Mouse (Mus musculus) gastrocnemius, postnatal 25 days (tissue): Measurements from ENCODE around the gene Ebf1. TPM values are rescaled to one million over a fixed set of nuclear protein-coding genes. Genes with fewer than 3 reads are reported as not detected.

Source experiments
- DNase-seq: peaks from one replicate; pipeline ENCODE4 v3.0.0; 2022
- total RNA-seq, 2 experiments: library from RNA; stranded (reverse); gene quantifications; 1 replicate in 1 of 2; 2 replicates in 1 of 2; pipeline ENCODE4 v1.2.3; 2021

The Ebf1 gene
- total RNA-seq, 2 experiments from 2014 or later, result 9.3 to 14.0 TPM

- DNase-seq, result no peak
Observed at GRCm38 (mm10) chr11:44740278-44741041, 123.3 kb downstream of the Ebf1 start.

DNA sequence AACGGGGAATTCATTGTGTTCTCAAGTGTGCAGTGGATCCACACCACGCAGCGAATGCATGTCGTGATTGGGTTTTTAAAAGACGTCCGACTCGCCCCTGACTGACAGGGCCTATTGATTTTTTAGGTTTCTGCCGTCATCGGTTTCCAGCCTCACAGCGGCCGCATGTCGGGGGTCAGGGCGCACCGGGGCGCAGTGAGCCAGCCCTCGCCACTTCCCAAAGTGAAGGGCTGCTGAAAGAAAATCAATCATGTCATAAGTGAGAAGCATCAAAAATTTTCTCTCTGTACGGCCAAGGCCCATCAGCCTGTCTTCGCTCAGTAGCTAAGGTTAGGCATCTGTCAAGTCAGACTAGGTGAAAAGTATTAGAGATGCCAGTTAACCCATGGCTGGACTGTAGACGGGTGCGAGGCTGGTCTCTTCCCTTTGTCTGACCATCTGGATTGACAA is 124.0 kb downstream of the Ebf1 start:
- no peak for DNase-seq

GRCm38 (mm10) chr11:44744446-44744845 is 127.3 kb downstream of the Ebf1 start:
- DNase-seq, result no peak

GRCm38 (mm10) chr11:44745946-44746345 is 128.8 kb downstream of the Ebf1 start:
- DNase-seq, result no peak

GRCm38 (mm10) chr11:44746731-44747130 is 129.6 kb downstream of the Ebf1 start:
- DNase-seq, result no peak

GRCm38 (mm10) chr11:44749309-44749708 is 132.2 kb downstream of the Ebf1 start:
- no peak for DNase-seq

DNA sequence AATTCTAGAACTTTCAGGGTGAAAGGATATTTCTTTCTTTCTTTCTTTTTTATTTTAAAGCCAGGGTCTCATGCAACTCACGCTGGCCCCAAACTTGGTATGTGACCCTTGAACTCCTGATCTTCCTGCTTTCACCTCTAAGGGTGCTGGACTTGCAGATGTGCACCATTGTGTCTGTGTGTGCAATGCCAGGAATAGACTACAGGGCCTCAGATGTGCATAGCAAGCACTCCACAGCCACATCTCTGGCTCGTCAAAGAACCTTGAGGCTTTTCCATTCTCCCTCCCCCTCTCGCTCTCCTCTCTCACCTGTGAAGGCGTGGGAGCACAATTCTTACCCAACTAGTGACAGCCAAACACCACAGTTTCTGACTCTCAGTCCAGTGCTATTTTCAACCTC is 137.2 kb downstream of the Ebf1 start:
- no peak for DNase-seq

GRCm38 (mm10) chr11:44756321-44756720 is 139.2 kb downstream of the Ebf1 start:
- DNase-seq, result no peak

- no peak for DNase-seq
Observed at GRCm38 (mm10) chr11:44758857-44759256, 141.7 kb downstream of the Ebf1 start.

- no peak for DNase-seq
Observed at GRCm38 (mm10) chr11:44761128-44761996, 144.2 kb downstream of the Ebf1 start.

- DNase-seq, result no peak
Observed at GRCm38 (mm10) chr11:44763992-44764835, 147.1 kb downstream of the Ebf1 start.

DNA sequence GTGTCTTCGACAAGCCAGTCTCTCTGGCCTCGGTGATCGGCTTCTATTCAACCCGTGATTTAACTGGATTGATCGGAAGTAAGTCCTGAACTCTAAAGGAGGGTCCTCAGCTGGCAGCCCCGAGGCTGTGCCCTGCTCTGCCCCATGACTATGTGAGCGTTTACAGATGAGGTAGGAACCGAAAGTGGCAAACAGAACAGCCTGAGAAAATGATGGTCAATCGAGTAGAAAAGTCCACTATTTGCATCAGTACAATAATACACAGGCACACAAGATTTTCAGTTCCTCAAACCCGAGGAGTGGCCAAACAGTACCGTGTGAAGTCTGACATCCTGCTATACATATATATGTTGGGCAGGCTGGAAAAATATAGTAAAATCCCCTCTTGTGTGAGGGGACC is 147.9 kb downstream of the Ebf1 start:
- no peak for DNase-seq

- no peak for DNase-seq
Observed at GRCm38 (mm10) chr11:44766246-44766645, 149.1 kb downstream of the Ebf1 start.

GRCm38 (mm10) chr11:44767322-44767721 is 150.2 kb downstream of the Ebf1 start:
- no peak for DNase-seq

- DNase-seq, result no peak
Observed at GRCm38 (mm10) chr11:44768346-44768745, 151.2 kb downstream of the Ebf1 start.

DNA sequence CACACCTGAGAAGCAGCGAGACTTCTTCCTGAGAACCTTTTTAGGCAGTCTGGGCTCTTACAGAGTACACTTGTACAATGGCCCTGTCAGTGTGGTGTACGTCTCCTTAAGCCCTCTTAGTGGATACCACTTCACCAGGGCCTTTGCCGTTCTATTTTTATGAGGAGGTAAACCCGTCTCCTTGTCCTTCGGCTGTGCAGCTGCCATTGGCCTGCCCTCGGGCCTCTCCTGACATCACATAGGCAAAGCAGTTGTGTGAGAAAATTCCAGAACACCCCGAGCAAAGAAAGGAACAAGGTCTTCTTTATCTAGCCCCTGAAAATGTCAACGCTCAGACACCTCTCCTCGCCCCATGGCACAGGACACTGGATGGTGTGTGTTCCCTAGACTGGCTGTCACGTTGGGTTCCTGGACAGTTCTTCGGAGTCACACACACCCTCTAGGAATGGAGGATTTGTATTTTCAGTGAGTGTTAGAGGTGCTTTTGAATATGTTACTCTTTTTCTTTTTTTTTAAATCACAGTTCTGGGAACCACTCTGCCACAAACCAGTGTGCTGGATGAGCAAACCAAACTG is 154.0 kb downstream of the Ebf1 start:
- no peak for DNase-seq

GRCm38 (mm10) chr11:44774411-44774810 is 157.3 kb downstream of the Ebf1 start:
- DNase-seq, result no peak

GRCm38 (mm10) chr11:44775549-44775948 is 158.4 kb downstream of the Ebf1 start:
- no peak for DNase-seq

- no peak for DNase-seq
Observed at GRCm38 (mm10) chr11:44776556-44776955, 159.4 kb downstream of the Ebf1 start.

- no peak for DNase-seq
Observed at GRCm38 (mm10) chr11:44777331-44778310, 160.5 kb downstream of the Ebf1 start.

DNA sequence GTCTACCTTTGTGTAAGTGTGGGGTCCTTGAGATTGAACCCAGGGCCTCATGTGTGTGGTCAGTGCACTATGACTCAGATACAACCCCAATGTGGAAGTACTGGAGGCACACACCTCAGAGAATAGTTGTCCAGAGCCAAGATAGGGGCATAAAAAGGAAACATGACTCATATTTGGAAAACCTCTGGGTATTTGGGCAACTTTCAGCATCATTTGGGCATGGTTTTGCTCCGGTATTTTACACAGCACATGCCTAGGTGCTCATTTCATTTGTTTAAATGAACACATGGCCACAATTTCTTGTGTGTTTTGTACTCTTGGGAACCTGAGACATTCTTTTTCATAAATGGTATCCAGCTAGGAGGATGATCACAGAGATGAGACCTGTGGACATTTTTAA is 161.9 kb downstream of the Ebf1 start:
- no peak for DNase-seq
